ENCODE assay signal across 7 mouse cellular contexts in the genomic region with DNA sequence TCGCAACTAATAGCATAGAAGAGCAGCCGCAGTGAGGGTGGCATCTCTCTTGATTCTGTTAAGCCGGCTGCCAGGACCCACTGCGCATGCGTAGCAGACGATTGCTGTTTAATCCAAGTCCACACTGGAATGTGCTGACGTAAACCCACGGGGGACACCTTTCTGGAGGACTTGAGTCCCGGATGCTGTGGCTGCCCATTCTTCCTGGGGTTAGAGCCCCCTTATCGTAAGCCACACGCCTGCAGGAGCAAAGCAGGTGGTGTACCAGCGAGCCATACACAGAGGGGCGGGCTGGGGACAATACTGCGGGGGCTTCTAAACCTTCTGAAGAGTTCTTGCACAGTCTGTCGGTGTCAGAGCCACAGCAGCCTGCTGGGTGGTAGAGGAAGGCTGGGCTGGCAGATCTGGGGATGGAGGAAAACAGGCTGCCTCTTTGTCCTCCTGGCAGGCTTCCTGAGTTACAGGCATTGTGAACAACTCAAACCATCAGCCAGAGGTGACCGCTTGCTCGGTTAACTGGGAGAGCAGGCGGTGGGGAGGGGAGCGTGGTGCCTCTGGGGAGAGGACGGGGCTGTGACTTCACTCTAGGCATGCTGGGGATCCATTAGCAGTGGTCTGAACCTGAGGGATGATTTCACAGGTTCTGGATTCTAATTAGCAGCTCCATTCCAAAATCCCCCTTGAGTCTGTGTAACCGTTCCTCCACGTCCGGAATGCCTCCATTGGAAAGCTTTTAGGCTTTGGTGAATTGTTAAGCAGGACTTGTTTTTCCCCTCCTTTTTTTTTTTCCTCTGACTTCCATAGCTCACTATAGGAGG.
DNase-seq lines count a peak whose midpoint lies in the region; ATAC-seq and TF ChIP-seq lines count a peak whose summit lies in the region.

No protein-coding gene starts in this region.

- TF ChIP-seq POLR2A in bone marrow macrophage, adult 2 months (IDR thresholded peaks at IDR 0.05; ENCODE audit: borderline replicate concordance, low read depth, low read length) = no peak

- peak overlapping the region; percentile 51 for H3K4me3 ChIP-seq in bone marrow macrophage, adult 2 months (ENCODE audit: insufficient read depth, low read length)
- peak overlapping the region; percentile 40 for H3K4me3 ChIP-seq in embryonic facial prominence, embryonic 15.5 days (replicated peaks)
- H3K4me3 ChIP-seq in heart, embryonic 11.5 days (ENCODE audit: low read depth, low read length) = peak overlapping the region; percentile 45
- peak overlapping the region; percentile 32 for H3K4me3 ChIP-seq in kidney, embryonic 15.5 days (replicated peaks)
- H3K4me3 ChIP-seq in limb, embryonic 15.5 days = peak overlapping the region; percentile 39
- peak overlapping the region; percentile 32 for H3K4me3 ChIP-seq in midbrain, postnatal 0 days (ENCODE audit: low read depth, low read length)

- no peak overlapping the region; the same call in none of the 2 replicates for H3K9ac ChIP-seq in embryonic facial prominence, embryonic 15.5 days
- peak overlapping the region; percentile 75 for H3K9ac ChIP-seq in heart, embryonic 11.5 days (ENCODE audit: low read depth, low read length)
- 0 out of 2 replicates have a peak overlapping the region, but pooled peaks have one; percentile 8 for H3K9ac ChIP-seq in kidney, embryonic 15.5 days
- H3K9ac ChIP-seq in limb, embryonic 15.5 days = no peak overlapping the region
- H3K9ac ChIP-seq in midbrain, postnatal 0 days (replicated peaks; ENCODE audit: low read length, poor library complexity, severe bottlenecking) = peak overlapping the region; percentile 69

- WGBS in embryonic facial prominence, embryonic 15.5 days = 5% methylated on average over 23 of the region's 23 CpGs
- WGBS in heart, embryonic 11.5 days (ENCODE audit: insufficient replicate concordance) = 24% methylated on average over 23 of the region's 23 CpGs
- 44% methylated on average over 23 of the region's 23 CpGs for WGBS in kidney, embryonic 15.5 days
- WGBS in limb, embryonic 15.5 days = 21% methylated on average over 23 of the region's 23 CpGs
- 2% methylated on average over 23 of the region's 23 CpGs for WGBS in midbrain, postnatal 0 days

- no peak overlapping the region for H3K27ac ChIP-seq in bone marrow macrophage, adult 2 months (ENCODE audit: insufficient read depth, low read depth, low read length)
- H3K27ac ChIP-seq in embryonic facial prominence, embryonic 15.5 days (replicated peaks) = peak overlapping the region; percentile 91
- H3K27ac ChIP-seq in heart, embryonic 11.5 days (ENCODE audit: low read depth, low read length) = peak overlapping the region; percentile 83
- peak overlapping the region; percentile 63 for H3K27ac ChIP-seq in kidney, embryonic 15.5 days
- peak overlapping the region; percentile 79 for H3K27ac ChIP-seq in limb, embryonic 15.5 days
- H3K27ac ChIP-seq in midbrain, postnatal 0 days (ENCODE audit: low read depth, low read length) = peak overlapping the region; percentile 95

- TF ChIP-seq CTCF in bone marrow macrophage, adult 2 months (IDR thresholded peaks at IDR 0.05; ENCODE audit: low read depth, low read length) = no peak
- no peak for TF ChIP-seq CTCF in midbrain, postnatal 0 days (IDR thresholded peaks at IDR 0.05)

- no peaks in the 10 kb centered on the region for H3K9me3 ChIP-seq in embryonic facial prominence, embryonic 15.5 days (replicated peaks)
- H3K9me3 ChIP-seq in heart, embryonic 11.5 days (replicated peaks; ENCODE audit: control insufficient read depth, low read length) = no peaks in the 10 kb centered on the region
- no peaks in the 10 kb centered on the region for H3K9me3 ChIP-seq in kidney, embryonic 15.5 days (replicated peaks)
- H3K9me3 ChIP-seq in limb, embryonic 15.5 days = no peaks in the 10 kb centered on the region
- H3K9me3 ChIP-seq in midbrain, postnatal 0 days (ENCODE audit: low read length) = no peaks in the 10 kb centered on the region

- H3K4me2 ChIP-seq in embryonic facial prominence, embryonic 15.5 days (replicated peaks) = peak overlapping the region; percentile 79
- H3K4me2 ChIP-seq in heart, embryonic 11.5 days = peak overlapping the region; percentile 75
- H3K4me2 ChIP-seq in kidney, embryonic 15.5 days = peak overlapping the region; percentile 61
- peak overlapping the region; percentile 74 for H3K4me2 ChIP-seq in limb, embryonic 15.5 days
- peak overlapping the region; percentile 66 for H3K4me2 ChIP-seq in midbrain, postnatal 0 days (ENCODE audit: low read depth, low read length, poor library complexity, severe bottlenecking)

- H3K4me1 ChIP-seq in bone marrow macrophage, adult 2 months (ENCODE audit: control insufficient read depth, insufficient read depth, low read length) = peaks cover 11% of the 10 kb centered on the region
- peaks cover 39% of the 10 kb centered on the region for H3K4me1 ChIP-seq in embryonic facial prominence, embryonic 15.5 days
- H3K4me1 ChIP-seq in heart, embryonic 11.5 days (ENCODE audit: control insufficient read depth, insufficient read depth, low read length) = peaks cover 7% of the 10 kb centered on the region; the same call in 1 of the 2 replicates
- peaks cover 19% of the 10 kb centered on the region for H3K4me1 ChIP-seq in kidney, embryonic 15.5 days
- peaks cover 26% of the 10 kb centered on the region for H3K4me1 ChIP-seq in limb, embryonic 15.5 days
- H3K4me1 ChIP-seq in midbrain, postnatal 0 days (ENCODE audit: insufficient read depth, low read length) = peaks cover 10% of the 10 kb centered on the region

- no peaks in the 10 kb centered on the region for H3K36me3 ChIP-seq in embryonic facial prominence, embryonic 15.5 days
- H3K36me3 ChIP-seq in heart, embryonic 11.5 days (ENCODE audit: control insufficient read depth, insufficient read depth, low read length) = no peaks in the 10 kb centered on the region
- no peaks in the 10 kb centered on the region for H3K36me3 ChIP-seq in kidney, embryonic 15.5 days
- H3K36me3 ChIP-seq in limb, embryonic 15.5 days = no peaks in the 10 kb centered on the region
- H3K36me3 ChIP-seq in midbrain, postnatal 0 days (ENCODE audit: insufficient read depth, low read length) = no peaks in the 10 kb centered on the region

- peak; percentile 46 for ATAC-seq in embryonic facial prominence, embryonic 15.5 days (ENCODE audit: insufficient number of reproducible peaks, low FRiP score, low TSS enrichment, low read depth)
- peak; percentile 26; the same call in 1 of the 2 replicates for ATAC-seq in heart, embryonic 11.5 days (replicated peaks; ENCODE audit: insufficient number of reproducible peaks, low FRiP score, low TSS enrichment)
- ATAC-seq in kidney, embryonic 15.5 days (replicated peaks; ENCODE audit: low FRiP score) = 0 out of 2 replicates have a peak, but pooled peaks have one; percentile 49
- peak; percentile 66; the same call in 1 of the 2 replicates for ATAC-seq in limb, embryonic 15.5 days (ENCODE audit: insufficient number of reproducible peaks, low FRiP score, low TSS enrichment, low read depth)
- peak; percentile 90 for ATAC-seq in midbrain, postnatal 0 days (ENCODE audit: low FRiP score)

- no peaks in the 10 kb centered on the region for H3K27me3 ChIP-seq in embryonic facial prominence, embryonic 15.5 days
- H3K27me3 ChIP-seq in heart, embryonic 11.5 days (ENCODE audit: control insufficient read depth, insufficient read depth, low read length) = no peaks in the 10 kb centered on the region
- H3K27me3 ChIP-seq in kidney, embryonic 15.5 days = no peaks in the 10 kb centered on the region
- no peaks in the 10 kb centered on the region for H3K27me3 ChIP-seq in limb, embryonic 15.5 days
- H3K27me3 ChIP-seq in midbrain, postnatal 0 days (ENCODE audit: insufficient read depth, low read length) = no peaks in the 10 kb centered on the region

- DNase-seq in midbrain, postnatal 0 days (ENCODE audit: low spot score) = peak; percentile 99
- peak; percentile 21 to 26 for DNase-seq in spleen, postnatal 14 days (ENCODE audit: low spot score in 2 of 2)

Comparison
In these comparisons a context has a peak if more than half of its experiments do, and no peak if none do; other contexts are left out.
1. ATAC-seq: peak in every context shown above with its lines; median percentile 90 in midbrain, postnatal 0 days; 66 in limb, embryonic 15.5 days; 49 in kidney, embryonic 15.5 days; 46 in embryonic facial prominence, embryonic 15.5 days; 26 in heart, embryonic 11.5 days.
2. H3K9ac ChIP-seq: peak in heart, embryonic 11.5 days (single experiment), kidney, embryonic 15.5 days (single experiment) and midbrain, postnatal 0 days (single experiment); none in embryonic facial prominence, embryonic 15.5 days (single experiment) and limb, embryonic 15.5 days (single experiment).
3. Peak in every context shown above with its lines, with median percentiles within 50 percentile points of each other: H3K4me3 ChIP-seq and H3K4me2 ChIP-seq.